In the genomic region with DNA sequence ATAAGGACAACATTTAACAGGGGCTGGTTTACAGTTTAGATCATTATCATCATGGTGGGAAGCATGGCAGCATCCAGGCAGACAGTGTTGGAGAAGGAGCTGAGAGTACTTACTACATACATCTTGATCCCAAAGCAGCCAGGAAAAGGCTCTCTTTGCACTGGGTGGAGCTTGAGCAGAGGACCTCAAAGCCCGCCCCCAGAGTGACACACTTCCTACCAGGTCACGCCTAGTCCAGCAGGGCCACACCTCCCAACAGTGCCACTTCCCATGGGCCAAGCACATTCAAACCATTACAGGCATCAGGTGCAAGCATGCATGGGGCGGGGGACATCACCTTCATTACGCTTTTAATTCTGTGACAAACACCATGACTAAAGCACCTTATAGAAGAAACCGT, we compare ENCODE assay signal across 9 mouse cellular contexts. TPM values are rescaled to one million over a fixed set of nuclear protein-coding genes. Genes with fewer than 3 reads are reported as not detected.
DNase-seq lines count a peak whose midpoint lies in the region; ATAC-seq and TF ChIP-seq lines count a peak whose summit lies in the region.
"Had no signal": no experiment of that assay in that cellular context is flagged by ENCODE, and none has a peak within 500 bp of the region (broad histone marks: within the 10 kb centered on the region; RNA-seq: fewer than 3 reads in every experiment).

No protein-coding gene starts in this region.

- TF ChIP-seq POLR2A in cerebellum, adult 2 months (IDR thresholded peaks at IDR 0.05; ENCODE audit: borderline replicate concordance, insufficient read depth, low read length): no peak

- no peaks in the 10 kb centered on the region for H3K27me3 ChIP-seq in midbrain, embryonic 13.5 days
- no peaks in the 10 kb centered on the region for H3K27me3 ChIP-seq in cerebellum, adult 2 months (ENCODE audit: control insufficient read depth, insufficient read depth, low read length)

- TF ChIP-seq CTCF in cerebellum, adult 2 months (IDR thresholded peaks at IDR 0.05; ENCODE audit: borderline replicate concordance, insufficient read depth, low read depth, low read length): no peak

- ATAC-seq in midbrain, embryonic 13.5 days: no peak

- H3K4me3 ChIP-seq in midbrain, embryonic 13.5 days (replicated peaks): no peak overlapping the region
- H3K4me3 ChIP-seq in cerebellum, adult 2 months (replicated peaks; ENCODE audit: insufficient read depth, low read depth, low read length): no peak overlapping the region
- H3K4me3 ChIP-seq: neural tube, embryonic 13.5 days had no signal

- H3K9ac ChIP-seq in midbrain, embryonic 13.5 days (replicated peaks): no peak overlapping the region
- H3K9ac ChIP-seq: neural tube, embryonic 13.5 days had no signal

- 0 out of 2 replicates have a peak, but pooled peaks cover 3% of the 10 kb centered on the region for H3K36me3 ChIP-seq in midbrain, embryonic 13.5 days
- H3K36me3 ChIP-seq: neural tube, embryonic 13.5 days had no signal

- peak; percentile 96 for DNase-seq in heart, adult 11 months
- no peak for DNase-seq in heart, postnatal 25 days (ENCODE audit: low spot score)
- peak; percentile 60 for DNase-seq in adrenal gland, postnatal 25 days
- peak; percentile 61 to 76 for DNase-seq in kidney, adult 8-10 months
- DNase-seq in lung, postnatal 36 days: peak; percentile 90
- no peak for DNase-seq in left cerebral cortex, postnatal 4 days
- no peak for DNase-seq in cerebellum, adult 2 months

- no peak overlapping the region for H3K4me2 ChIP-seq in midbrain, embryonic 13.5 days (replicated peaks)
- H3K4me2 ChIP-seq: neural tube, embryonic 13.5 days had no signal

- WGBS in midbrain, embryonic 13.5 days: 39% methylated on average over 5 of the region's 5 CpGs
- 60% methylated on average over 5 of the region's 5 CpGs for WGBS in cerebellum, adult 2 months

- H3K27ac ChIP-seq in midbrain, embryonic 13.5 days: no peak overlapping the region
- no peak overlapping the region for H3K27ac ChIP-seq in cerebellum, adult 2 months (ENCODE audit: insufficient read depth, low read length)
- H3K27ac ChIP-seq: neural tube, embryonic 13.5 days had no signal

- intact Hi-C loops in heart, postnatal 25 days (cut with DNase I): loop anchor here (5.0 kb wide), 1 partner anchor 42 kb away; the partner anchor contains the start of genes Izumo4 and Mob3a
- intact Hi-C loops in left cerebral cortex, postnatal 4 days (cut with DNase I): no loop called here

- no peaks in the 10 kb centered on the region for H3K9me3 ChIP-seq in midbrain, embryonic 13.5 days
- H3K9me3 ChIP-seq: neural tube, embryonic 13.5 days had no signal

- H3K4me1 ChIP-seq in midbrain, embryonic 13.5 days (replicated peaks): peaks cover 24% of the 10 kb centered on the region
- H3K4me1 ChIP-seq in cerebellum, adult 2 months (ENCODE audit: control insufficient read depth, insufficient read depth, low read length): peaks cover 11% of the 10 kb centered on the region; the same call in 1 of the 2 replicates

RNA-seq across cellular contexts. Expression of gene Ap3d1, which starts 2.2 kb away (rescaled TPM):
- total RNA-seq in heart, postnatal 25 days (2021): 10 to 100 TPM; 39.8 to 44.2 TPM
- 94.4 and 102 TPM in 2 replicates for total RNA-seq in adrenal gland, postnatal 25 days (2021)
- total RNA-seq in left cerebral cortex, postnatal 4 days (2021): 100 to 1,000 TPM; 142 to 145 TPM
- polyA plus RNA-seq in midbrain, embryonic 13.5 days (2015; fragmentation: Nextera tagmentation; extraction: Ambion mirVana): 94.5 and 96.3 TPM in 2 replicates
- polyA plus RNA-seq in cerebellum, adult 2 months (2012; rRNA removed): 175 and 189 TPM in 2 replicates

RNA-seq across cellular contexts. Expression of gene Dot1l, which starts 10.7 kb away (rescaled TPM):
- 10 to 100 TPM; 31.2 to 31.4 TPM for total RNA-seq in heart, postnatal 25 days (2021)
- total RNA-seq in adrenal gland, postnatal 25 days (2021): 97.3 and 102 TPM in 2 replicates
- 10 to 100 TPM; 62.1 TPM for total RNA-seq in left cerebral cortex, postnatal 4 days (2021)
- 19.3 and 23.3 TPM in 2 replicates for polyA plus RNA-seq in midbrain, embryonic 13.5 days (2015; fragmentation: Nextera tagmentation; extraction: Ambion mirVana)
- polyA plus RNA-seq in cerebellum, adult 2 months (2012; rRNA removed): 101 and 115 TPM in 2 replicates

RNA-seq across cellular contexts. Expression of gene Izumo4, which starts 42.3 kb away (rescaled TPM):
- 1 to 10 TPM; 2.6 to 3.4 TPM for total RNA-seq in heart, postnatal 25 days (2021)
- total RNA-seq in adrenal gland, postnatal 25 days (2021): 21.6 and 37.1 TPM in 2 replicates
- total RNA-seq in left cerebral cortex, postnatal 4 days (2021): 10 to 100 TPM; 46.3 to 53.6 TPM
- polyA plus RNA-seq in midbrain, embryonic 13.5 days (2015; fragmentation: Nextera tagmentation; extraction: Ambion mirVana): 37.8 and 39.2 TPM in 2 replicates
- 112 and 117 TPM in 2 replicates for polyA plus RNA-seq in cerebellum, adult 2 months (2012; rRNA removed)

RNA-seq across cellular contexts. Expression of gene Mob3a, which starts 42.5 kb away (rescaled TPM):
- 1 to 10 TPM; 8.2 to 8.9 TPM for total RNA-seq in heart, postnatal 25 days (2021)
- 15.2 and 18.8 TPM in 2 replicates for total RNA-seq in adrenal gland, postnatal 25 days (2021)
- total RNA-seq in left cerebral cortex, postnatal 4 days (2021): 10 to 100 TPM; 52.0 to 52.1 TPM
- 58.3 and 58.5 TPM in 2 replicates for polyA plus RNA-seq in midbrain, embryonic 13.5 days (2015; fragmentation: Nextera tagmentation; extraction: Ambion mirVana)
- polyA plus RNA-seq in cerebellum, adult 2 months (2012; rRNA removed): 12.6 and 14.2 TPM in 2 replicates

RNA-seq across cellular contexts. Expression of gene Sf3a2, which starts 53.7 kb away (rescaled TPM):
- total RNA-seq in heart, postnatal 25 days (2021): 10 to 100 TPM; 29.6 to 29.9 TPM
- total RNA-seq in adrenal gland, postnatal 25 days (2021): 56.7 and 60.1 TPM in 2 replicates
- total RNA-seq in left cerebral cortex, postnatal 4 days (2021): 10 to 100 TPM; 58.0 to 58.2 TPM
- polyA plus RNA-seq in midbrain, embryonic 13.5 days (2015; fragmentation: Nextera tagmentation; extraction: Ambion mirVana): 64.1 and 64.9 TPM in 2 replicates
- polyA plus RNA-seq in cerebellum, adult 2 months (2012; rRNA removed): 52.0 and 66.4 TPM in 2 replicates

Comparison
In these comparisons a context has a peak if more than half of its experiments do, and no peak if none do; other contexts are left out.
1. DNase-seq: peak in heart, adult 11 months (single experiment), adrenal gland, postnatal 25 days (single experiment), kidney, adult 8-10 months (2 of 2) and lung, postnatal 36 days (single experiment); none in heart, postnatal 25 days (single experiment), left cerebral cortex, postnatal 4 days (single experiment) and cerebellum, adult 2 months (0 of 2).